Mouse (Mus musculus) heart, adult 8-10 months (tissue): ENCODE measurements around the gene Pik3c2a. TPM values are rescaled to one million over a fixed set of nuclear protein-coding genes. Genes with fewer than 3 reads are reported as not detected.
"Not testable (repeated sequence)": the region's sequence is repeated elsewhere in the genome, so short reads cannot be mapped to it uniquely, and the experiment has no call there.

Source experiments
- DNase-seq: peaks from one replicate; pipeline ENCODE4 v3.0.0; 2022; ENCODE audit warnings: low spot score
- total RNA-seq, 4 experiments: library from RNA; stranded (reverse); gene quantifications; 2 replicates each; pipeline ENCODE4 v1.2.4; 2022

The Pik3c2a gene
- total RNA-seq, 4 experiments from 2014 or later, result 12.9 to 15.6 (median 14.1) TPM

DNA sequence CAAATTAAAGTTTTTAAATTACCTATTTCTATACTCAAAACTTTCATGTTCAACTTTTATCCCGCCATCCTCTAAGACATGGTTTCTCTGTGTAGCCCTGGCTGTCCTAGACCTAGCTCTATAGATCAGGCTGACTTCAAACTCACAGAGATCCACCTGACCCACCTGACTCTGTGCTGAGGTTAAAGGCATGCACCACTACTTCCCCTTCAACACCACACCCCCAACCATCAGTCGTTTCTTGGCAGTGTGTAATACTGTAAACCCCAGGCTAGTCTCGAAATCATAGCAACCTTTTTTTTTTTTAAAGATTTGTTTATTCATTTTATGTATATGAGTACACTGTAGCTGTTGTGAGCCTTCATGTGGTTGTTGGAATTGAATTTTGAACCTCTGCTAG lies 50.9 kb downstream of the Pik3c2a start:
- DNase-seq, result no peak

DNA sequence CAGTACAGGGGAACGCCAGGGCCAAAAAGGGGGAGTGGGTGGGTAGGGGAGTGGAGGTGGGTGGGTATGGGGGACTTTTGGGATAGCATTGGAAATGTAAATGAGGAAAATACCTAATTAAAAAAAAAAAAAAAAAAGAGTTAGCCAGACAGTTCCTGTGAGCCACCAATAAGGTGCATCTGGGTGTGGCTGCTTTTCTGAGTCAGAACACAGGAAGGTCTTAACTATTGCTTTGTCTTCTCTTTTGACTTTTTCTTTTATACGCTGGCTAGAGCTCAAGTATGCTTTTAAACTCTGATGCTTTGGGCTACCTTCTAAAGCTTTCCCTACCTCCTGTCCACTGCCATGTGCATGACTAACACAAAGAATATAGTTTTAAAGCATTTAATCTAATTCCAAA lies 55.9 kb downstream of the Pik3c2a start:
- not testable (repeated sequence) for DNase-seq

DNA sequence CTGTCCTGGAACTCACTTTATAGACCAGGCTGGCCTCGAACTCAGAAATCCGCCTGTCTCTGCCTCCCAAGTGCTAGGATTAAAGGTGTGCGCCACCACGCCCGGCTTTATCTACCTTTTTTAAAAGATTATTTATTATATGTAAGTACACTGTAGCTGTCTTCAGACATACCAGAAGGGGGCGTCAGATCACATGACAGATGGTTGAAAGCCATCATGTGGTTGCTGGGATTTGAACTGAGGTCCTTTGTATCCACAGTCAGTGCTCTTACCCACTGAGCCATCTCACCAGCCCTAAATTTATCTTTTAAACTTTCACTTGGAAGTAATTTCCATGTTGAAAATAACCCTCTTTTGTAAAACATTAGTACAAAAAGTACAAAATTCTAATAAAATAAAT lies 64.1 kb downstream of the Pik3c2a start:
- DNase-seq, result not testable (repeated sequence)

DNA sequence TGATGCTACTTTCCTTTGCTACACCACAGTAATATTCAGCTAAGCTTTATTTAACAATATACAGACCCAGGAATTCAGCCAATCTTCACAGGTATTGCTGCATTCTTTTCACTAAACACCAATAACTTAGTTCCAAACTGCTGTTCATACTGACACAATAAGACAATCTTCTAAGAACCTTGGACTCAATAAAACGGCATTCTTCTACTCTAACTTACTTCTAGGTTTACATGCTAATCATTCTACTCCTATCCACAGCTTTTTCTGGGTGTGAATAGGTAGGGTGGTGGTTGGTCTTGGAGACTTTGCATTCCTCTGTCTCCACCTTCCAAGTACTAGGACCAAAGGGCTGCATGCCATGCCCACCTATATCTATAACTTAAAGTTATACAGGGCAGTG lies 69.0 kb downstream of the Pik3c2a start:
- no peak for DNase-seq

DNA sequence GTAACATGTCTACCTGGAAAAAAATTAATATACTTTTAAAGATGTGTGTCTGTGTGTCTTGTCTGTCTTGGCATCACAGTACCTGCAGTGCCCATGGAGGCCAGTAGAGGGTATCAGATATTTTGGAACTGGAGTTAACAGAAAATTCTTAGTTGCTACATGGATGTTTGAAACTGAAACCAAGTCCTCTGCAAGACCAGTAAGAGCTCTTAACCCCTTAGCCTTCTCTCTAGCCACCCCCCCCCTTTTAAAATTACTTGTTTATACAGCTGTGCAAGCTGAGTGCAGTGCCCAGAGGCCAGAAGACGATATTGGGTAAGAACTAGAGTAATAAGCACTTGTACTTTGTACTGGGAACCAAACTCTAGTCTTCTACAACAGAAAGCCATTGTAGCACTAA lies 107.0 kb downstream of the Pik3c2a start:
- peak; percentile 72 for DNase-seq

DNA sequence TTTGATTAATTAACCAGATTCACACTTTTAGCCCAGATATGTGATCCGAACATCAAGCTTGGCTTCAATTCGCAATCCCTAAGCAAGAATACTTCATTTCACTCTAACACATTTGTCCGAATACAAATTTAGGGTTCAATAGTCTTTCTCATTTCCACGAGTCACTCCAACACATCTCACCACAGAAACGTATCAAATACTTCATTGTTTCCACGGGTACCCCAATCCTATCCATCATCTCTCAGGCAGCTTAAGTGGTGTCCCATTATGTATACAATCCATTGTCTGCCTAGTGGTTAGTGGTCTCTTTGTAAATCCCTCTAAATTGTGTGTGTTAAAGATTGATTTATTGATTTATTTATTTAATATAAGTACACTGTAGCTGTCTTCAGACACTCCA lies 108.1 kb downstream of the Pik3c2a start:
- no peak for DNase-seq

DNA sequence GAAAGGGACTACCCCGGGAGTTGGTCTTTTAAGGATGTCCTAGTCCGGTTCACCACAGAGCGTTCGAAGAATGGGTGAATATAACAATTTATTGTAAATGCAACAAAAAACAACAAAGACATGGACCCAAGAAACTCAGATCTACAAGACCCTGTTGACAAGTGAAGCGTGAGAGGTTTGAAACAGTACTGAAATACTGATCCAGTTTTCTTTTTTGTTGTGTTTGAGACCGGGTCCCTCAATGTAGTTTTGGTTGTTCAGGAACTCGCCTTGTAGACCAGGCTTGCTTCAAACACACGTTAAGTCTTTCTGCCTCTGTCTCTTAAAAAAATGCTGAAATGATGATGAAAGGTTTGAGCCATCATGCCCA lies 108.6 kb downstream of the Pik3c2a start:
- DNase-seq, result no peak

DNA sequence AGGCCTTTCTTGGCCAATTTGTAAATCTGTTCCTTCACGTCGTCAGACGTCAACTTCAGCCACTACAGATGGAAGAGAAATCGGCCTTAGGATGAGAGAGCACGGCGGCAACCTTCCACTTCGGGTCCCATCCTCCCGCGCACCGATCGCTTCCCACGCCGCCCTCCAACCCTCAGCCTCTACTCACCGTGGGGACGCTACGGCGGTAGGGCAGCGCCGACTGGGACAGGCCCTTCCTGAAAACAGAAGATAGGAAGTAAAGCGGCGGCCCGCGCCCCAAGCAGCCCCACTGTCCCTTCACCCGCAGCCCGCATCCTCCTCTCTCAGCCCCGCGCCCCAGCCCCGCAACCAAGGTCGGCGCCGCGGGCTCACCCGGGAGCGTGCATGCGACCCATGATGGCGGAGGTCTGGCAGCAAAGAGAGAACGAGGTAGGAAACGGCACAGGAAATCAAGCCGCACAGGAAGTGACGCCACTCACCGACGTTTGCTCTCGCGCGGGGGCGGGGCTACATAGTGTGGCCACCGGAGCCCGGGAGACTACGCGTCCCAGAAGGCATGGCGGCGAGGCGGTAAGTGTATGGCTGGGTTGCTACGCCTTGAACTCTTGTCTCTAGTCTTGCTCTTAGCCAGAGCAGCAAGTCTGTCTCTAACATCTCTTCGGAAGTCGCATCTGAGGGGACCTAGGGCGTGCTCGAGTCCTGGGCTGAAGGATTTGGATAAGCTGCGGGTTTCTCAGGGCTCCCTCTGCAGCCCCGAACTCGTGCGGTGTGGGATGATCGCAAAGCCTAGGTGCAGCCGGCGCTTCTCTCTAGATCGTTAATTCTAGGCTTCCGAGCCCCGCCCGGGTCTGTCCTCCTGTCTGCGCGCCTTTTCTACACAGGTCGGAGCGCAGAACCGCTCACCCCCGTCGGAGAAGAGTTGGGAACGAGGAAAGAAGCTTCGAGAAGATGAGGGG lies 109.3 kb downstream of the Pik3c2a start, which contains the start of gene Rps13:
Rps13 (minus strand) TSS at position 483 of the 956 bp plus-strand sequence.
- peak; percentile 97 for DNase-seq

DNA sequence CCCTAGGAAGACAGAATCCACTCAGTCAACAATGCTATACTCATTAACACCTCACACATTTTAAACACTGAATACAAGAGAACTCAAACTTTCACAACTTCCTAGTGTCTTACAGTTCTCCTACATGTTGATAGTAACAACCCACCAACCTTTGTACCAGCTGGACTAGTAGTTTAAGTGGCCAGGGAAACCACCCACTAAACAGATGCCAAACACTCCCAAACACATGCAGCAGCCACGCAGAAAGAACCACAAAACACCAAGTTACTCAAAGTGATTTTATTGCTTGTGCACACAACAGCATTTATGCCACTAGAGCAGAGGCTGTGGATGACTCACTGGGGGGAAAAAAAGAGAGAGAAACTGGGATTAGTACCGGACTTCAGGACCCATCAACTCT lies 112.0 kb downstream of the Pik3c2a start:
- DNase-seq, result no peak

DNA sequence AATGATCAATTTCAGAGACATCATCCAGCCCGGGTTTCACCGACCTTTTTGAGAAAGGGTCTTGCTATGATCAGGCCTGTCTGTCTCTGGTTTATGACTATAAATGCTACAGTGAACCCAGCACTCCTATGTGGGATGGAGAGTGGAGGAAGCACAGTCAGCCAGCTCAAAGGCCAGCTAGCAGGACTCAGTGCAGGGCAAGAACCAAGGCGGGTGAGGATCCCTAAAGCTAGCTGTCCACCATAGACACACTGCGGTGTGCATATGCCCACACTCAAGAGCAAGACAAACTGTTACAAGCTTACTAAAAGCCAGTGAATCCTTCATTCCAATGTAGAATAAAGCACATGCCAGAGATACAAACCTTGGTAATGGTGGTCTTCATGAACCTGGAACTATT lies 113.4 kb downstream of the Pik3c2a start:
- no peak for DNase-seq

DNA sequence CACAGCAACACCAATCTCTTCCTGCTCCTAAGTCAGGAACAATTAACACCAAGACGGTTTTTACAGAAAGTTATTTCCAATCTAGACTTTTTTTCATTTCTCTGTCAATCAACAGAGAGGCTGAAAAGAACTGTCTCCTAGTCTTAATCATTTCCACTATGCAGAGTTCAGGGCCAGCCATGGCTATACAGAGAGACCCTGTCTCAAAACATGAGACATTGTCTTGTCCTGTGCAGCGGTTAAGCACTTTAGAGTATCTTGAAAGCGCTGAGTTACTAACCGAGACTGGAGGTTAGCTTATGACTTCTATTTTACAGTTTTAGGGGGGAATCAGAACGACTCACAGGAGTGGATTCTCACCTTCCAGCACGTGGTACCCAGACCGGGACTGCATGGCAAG lies 114.5 kb downstream of the Pik3c2a start:
- no peak for DNase-seq

DNA sequence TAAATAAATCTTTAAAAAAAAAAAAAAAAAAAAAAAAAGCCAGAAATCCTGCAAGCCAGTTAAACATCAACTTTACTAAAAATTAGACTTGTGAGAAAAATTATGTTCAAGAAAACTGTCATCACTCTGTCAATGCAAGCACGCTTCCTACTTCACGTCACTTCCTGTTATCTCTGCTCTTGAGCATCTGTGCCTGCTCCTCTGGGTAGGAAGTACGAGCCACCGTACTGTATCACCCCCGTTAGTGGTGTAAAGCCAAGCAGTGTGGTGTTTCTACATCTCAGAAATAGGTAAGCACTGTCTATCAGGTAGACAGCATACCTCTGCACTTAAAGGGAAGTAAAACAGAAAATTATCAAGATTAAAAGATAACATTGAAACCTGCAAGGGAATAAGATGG lies 115.3 kb downstream of the Pik3c2a start:
- no peak for DNase-seq

DNA sequence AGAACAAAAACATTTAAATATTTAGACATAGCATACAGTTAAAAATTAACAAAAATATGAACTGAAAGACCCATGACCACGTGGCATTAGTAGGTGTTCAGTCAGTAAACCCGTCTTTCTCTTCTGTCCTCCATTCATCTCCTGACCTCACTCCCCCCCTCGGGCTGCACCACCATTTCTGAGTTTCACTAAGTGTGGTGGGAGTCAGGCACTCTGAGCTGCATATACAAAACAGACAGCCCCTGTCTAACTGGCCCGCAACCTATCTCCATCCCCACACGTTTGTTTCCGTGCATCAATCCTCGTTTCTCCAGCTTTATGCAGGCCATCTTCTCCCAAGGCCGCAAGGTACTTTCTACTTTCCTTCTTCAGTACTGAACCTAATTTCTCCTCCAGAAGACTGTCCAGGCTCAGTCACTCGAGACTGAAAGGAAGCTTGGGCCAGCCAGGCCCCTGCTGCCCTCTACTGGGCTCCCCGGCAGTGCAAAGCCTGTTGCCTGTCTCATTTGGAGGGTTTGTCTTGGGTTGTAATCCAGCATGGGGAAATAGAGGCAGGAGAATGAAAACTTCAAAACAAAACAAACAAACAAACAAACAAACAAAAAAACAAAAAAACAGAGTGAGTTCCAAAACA lies 119.8 kb downstream of the Pik3c2a start:
- no peak for DNase-seq

DNA sequence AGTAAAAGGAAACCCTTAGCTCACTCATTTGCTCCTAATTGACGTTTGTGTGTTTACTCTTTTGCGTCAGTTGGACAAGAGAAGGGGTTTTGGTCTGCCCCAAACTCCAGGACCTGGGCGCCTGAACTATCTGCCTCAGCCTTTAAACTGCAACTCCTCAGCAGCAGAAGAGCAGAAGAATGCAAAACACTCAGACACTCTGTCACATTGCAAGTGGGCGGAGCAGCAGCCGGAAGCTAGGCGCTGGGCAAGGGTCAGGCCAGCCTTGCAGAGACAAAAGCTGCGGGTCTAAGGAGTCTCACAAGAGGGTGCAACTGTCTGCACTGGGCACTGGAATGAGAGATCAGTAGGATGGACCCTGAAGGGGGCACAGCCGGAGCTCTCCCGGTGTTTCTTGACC lies 133.8 kb downstream of the Pik3c2a start:
- no peak for DNase-seq

DNA sequence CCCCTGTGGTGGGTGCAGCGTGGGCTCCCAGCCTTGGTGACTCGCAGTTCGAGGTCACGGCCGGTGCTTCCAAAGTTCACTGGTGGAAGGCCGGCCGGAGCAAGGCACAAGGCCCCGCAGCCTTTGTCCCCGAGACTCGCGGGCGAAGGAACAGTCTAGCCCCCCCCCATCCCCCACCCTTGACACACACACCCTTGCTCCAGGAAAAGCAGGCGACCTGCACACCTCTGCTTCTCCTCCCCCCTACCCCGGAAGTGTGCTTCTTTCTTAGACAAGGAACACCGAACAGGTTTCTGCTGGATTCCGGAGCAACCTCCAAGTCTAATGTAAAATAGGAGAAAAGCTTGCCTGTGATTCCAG lies 134.6 kb downstream of the Pik3c2a start:
- no peak for DNase-seq

DNA sequence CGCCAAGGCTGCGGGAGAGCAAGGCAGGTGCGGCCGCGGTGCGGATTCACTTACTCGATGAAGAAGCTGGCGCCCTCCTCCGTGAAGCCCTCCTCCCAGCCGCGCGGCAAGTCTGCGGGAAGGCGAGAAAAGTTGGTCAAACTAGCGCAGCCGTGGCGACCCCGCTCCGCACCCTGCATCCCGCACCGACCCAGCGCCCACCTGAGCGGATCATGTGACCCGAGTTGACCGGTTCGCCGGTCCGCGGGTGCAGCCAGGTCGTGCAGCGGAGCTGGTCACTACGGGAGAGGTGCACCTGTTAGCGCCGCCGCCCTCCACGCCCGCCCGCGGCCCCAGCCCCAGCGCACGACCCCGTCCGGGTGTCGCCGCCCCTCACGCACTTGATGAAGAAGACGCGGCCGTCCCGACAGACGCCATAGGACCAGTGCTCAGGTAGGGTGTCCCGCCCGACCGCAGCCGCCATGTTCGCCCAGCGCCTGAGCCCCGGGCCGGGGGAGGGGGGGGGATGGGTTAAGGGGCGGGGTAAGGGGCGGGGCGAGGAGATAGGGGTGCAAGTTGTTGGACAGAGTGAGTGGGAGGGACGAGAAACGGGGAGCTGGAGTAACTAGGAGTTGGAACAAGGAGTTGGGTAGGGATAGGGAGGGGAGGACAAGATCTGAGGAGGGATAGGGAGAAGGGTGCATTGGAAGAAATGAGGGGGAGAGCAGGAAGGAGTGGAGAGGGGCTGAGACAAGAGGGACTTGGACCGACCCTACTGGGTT lies 135.2 kb downstream of the Pik3c2a start, which contains the start of gene Plekha7:
Plekha7 (minus strand) TSS at position 506 of the 761 bp plus-strand sequence.
- no peak for DNase-seq

DNA sequence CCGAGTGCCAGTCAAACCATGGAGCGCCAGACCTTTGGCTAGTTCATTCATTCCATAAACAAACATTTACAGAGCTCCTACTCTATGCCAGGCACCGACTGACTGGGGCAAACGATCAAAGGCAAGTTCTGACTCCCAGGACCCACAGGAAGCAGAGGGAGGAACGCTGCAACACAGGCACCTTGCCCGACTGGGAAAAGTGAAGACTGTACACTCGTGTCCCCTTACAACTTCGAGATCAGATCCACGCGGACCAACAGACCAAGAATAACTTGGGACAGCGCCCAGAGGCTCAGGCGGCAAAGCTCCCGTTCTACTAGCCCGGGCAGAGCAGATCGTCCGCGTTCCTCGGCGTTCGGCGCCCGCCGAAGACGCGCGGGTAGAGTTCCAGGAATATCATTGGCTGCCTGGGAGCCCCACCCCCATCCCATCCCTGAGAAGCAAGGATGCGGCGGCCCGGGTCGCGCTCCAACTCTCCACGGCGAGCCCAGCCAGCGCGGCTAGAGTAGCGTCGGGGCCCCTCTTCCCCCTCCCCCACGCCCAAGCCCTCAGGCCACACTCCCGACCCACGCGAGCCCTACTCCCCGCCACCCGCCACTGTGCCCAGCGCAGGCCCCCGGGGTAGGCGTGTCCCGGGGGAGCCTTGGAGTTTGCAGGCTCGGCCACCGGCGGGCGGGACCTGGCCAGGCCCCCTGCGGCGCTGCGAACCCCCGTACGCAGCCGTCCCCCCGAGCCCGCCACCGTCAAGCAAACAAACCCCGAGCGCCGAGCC lies 136.0 kb downstream of the Pik3c2a start:
- DNase-seq, result peak; percentile 41

DNA sequence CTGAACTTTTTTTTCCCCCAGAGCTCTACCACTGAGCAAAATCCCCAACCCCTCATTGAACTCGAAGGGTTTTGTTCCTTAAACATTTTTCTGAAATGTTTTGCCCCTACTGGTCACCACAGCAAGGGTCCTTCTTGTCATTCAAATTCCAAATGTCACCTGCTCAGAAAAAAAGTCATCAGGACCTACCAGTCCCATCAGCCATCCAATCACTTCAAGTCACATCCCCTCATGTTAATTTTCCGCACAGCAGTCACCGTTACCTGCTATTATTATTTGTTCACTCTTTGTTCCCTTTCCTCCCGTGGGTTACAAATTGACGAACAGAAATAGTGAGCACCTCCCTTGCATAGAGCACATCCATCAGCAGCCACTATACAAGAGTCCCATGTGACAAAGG lies 136.6 kb downstream of the Pik3c2a start:
- no peak for DNase-seq

DNA sequence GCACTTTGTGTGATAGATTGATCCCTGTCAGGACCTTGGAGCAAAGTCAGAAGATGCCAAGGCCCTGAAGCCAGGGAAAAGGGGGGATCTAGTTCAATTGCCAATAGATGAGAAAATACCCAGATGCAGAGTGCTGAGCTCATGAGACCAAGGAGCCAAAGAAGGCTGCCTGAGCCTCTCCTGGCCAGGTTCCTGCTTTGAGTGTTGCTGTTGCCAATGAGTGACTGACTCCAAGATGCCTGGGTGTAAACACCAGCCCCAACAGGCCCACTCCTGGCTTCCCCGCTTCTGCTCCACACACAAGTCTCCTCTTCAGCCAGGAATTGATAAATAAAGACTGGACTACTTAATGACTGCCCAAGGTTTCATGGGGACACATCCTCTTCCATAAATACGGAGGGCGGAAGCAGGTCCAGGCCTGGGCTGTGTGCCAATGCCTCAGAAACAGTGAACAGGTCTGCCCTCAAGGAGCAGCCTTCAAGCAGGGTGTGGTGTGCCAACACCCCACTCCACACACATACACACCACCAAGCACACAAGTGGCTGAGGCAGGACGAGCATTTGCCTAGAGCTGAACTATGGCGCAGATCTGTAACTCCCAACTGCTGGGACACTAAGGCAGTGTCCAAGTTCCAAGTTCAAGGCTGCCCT lies 141.5 kb downstream of the Pik3c2a start:
- DNase-seq, result no peak

DNA sequence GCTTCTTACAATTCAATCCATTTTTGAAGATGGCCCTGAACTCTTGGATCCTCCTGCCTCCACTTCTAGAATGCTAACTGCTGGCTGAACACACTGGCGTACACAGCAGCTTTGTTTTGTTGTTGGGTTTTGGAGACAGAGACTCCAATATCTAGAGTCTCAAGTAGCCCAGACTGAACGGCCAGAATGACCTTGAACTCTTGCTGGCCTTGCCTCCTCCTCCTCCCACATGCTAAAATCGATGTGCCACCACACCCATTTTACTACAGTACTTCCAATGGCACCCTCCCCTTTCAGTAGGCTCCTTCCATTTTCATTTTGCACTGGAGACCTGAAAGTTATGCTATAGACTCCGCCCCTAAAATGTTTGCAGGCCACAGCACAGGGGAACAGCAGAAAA lies 142.1 kb downstream of the Pik3c2a start:
- no peak for DNase-seq

DNA sequence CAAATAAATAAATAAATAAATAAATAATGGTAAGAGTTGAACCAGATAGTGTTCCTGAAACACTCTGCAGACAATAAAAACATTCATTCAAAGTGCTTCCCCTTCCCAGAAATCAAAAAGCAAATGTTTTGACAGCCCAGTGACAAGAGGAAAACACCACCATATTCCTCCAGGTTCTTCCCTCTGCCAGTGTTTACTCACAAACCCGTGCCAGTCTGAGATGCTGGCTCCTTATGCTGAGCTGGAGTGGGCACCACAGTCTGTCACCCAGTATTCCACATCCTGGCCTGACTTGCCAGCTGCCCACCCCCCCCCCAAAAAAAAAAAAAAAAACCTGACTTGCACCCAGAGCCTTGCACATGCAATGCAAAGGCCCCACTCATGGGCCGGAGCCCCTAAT lies 144.4 kb downstream of the Pik3c2a start:
- DNase-seq, result no peak
